Mouse (Mus musculus): ENCODE data around the gene Slc37a2.

- TF ChIP-seq POLR2A (IDR thresholded peaks at IDR 0.05; ENCODE audit: low read depth, low read length) (no peak), CTCF (IDR thresholded peaks at IDR 0.05; ENCODE audit: extremely low read depth, insufficient read length, insufficient replicate concordance, low read depth, low read length) (no peak)
Measured at GRCm38 (mm10) chr9:37220755-37221154, 34.8 kb downstream of the Slc37a2 start.

Measured in small intestine, adult 2 months (tissue).